Mouse (Mus musculus) kidney, embryonic 16.5 days (tissue): ENCODE measurements around the gene Egflam. TPM values are rescaled to one million over a fixed set of nuclear protein-coding genes. Genes with fewer than 3 reads are reported as not detected.
A peak's percentile ranks its signal among the peaks of the same experiment; 100 is the strongest.

Source experiments
- ATAC-seq: fragments of 200-750 bp; cut with Nextera tagmentation; 2 replicates; pipeline ENCODE4 v1.8.0; 2017; ENCODE audit warnings: moderate TSS enrichment; ENCODE audit not compliant: low FRiP score, low TSS enrichment
- H3K27ac ChIP-seq: fragments of 300-500 bp; sonication (generic); 2 replicates; pipeline ENCODE4 v1.5.1; 2014; ENCODE audit warnings: low read length
- H3K27me3 ChIP-seq: fragments of 300-500 bp; sonication (generic); 2 replicates; pipeline ENCODE4 v1.6.1; 2014; ENCODE audit warnings: low read length, control low read depth, mixed read lengths; ENCODE audit not compliant: insufficient read depth
- H3K36me3 ChIP-seq: fragments of 300-500 bp; sonication (generic); 2 replicates; pipeline ENCODE4 v1.6.1; 2014; ENCODE audit warnings: low read length, control low read depth, mixed read lengths; ENCODE audit not compliant: insufficient read depth
- H3K4me1 ChIP-seq: fragments of 300-500 bp; sonication (generic); 2 replicates; pipeline ENCODE4 v1.6.1; 2014; ENCODE audit warnings: low read length, control low read depth, mixed read lengths; ENCODE audit not compliant: insufficient read depth
- H3K4me2 ChIP-seq: fragments of 300-500 bp; sonication (generic); replicated peaks from 2 replicates; pipeline ENCODE4 v1.6.1; 2014; ENCODE audit warnings: low read depth, low read length
- H3K4me3 ChIP-seq: fragments of 300-500 bp; sonication (generic); 2 replicates; pipeline ENCODE4 v1.5.1; 2014; ENCODE audit warnings: mild to moderate bottlenecking, low read length
- H3K9ac ChIP-seq: fragments of 300-500 bp; sonication (generic); replicated peaks from 2 replicates; pipeline ENCODE4 v1.6.1; 2014; ENCODE audit warnings: low read length
- H3K9me3 ChIP-seq: fragments of 300-500 bp; sonication (generic); 2 replicates; pipeline ENCODE4 v1.6.1; 2016; ENCODE audit warnings: low read length, control low read depth
- WGBS: fragments of 180-500 bp; shearing (Covaris S2); extraction: QIAGEN DNeasy Blood & Tissue Kit; methylation state at CpG from one replicate; pipeline ENCODE4 v1.1.7; 2014; 5-methylcytosine and 5-hydroxymethylcytosine counted together
- polyA plus RNA-seq: library from polyadenylated mRNA; unstranded; fragments of >200 nt; fragmentation: Nextera tagmentation; extraction: Ambion mirVana; gene quantifications from 2 replicates; pipeline ENCODE4 v1.2.1, GENCODE M21; 2015

Egflam gene
- polyA plus RNA-seq, 1 experiment from 2014 or later = 26.1 TPM

DNA sequence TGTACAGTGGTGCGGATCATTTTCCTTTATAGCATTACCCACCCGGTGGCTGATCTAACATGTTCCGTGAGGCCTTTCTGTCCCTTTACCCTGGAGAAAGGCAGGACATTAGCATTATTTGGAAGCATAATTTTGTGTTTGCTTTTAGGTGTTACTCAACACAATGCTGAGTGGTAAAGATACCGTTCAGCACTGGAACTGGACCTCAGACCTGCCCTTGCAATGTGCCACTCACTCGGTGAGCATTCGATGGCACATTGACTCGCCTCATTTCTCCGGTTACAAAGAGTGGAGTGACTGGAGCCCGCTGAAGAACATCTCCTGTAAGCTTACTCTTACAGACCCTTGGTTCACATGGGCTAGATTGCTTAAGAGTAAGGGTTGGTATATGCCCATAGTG, 231.5 kb downstream of the Egflam start:
- Histone ChIP-seq H3K9me3 (no peaks in the 10 kb centered on the region), H3K4me1 (peaks cover 14% of the 10 kb centered on the region), H3K4me3 (no peak overlapping the region), H3K36me3 (peaks cover 30% of the 10 kb centered on the region), H3K27ac (no peak overlapping the region), H3K4me2 (no peak overlapping the region), H3K27me3 (no peaks in the 10 kb centered on the region), H3K9ac (no peak overlapping the region)
- ATAC-seq = 0 out of 2 replicates have a peak, but pooled peaks have one; percentile 5
- WGBS = 62% methylated on average over 9 of the region's 9 CpGs

DNA sequence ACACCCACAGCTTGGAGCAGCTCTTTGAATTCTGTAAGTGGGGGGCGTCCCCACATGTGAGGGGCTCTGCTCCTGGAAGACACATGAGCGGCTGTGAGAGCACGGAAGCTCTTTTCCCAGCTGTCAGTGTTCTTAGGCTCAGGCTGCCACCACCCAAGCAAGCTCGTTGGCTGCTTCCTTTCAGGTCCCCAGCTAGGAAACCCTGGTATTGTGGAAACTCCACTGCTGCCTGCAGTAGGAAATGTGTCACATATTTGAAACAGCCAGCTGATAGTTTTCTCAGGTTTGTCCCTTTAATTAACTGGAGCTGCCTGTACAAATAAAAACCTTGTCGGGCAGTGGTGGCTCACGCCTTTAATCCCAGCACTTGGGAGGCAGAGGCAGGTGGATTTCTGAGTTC, 234.3 kb downstream of the Egflam start:
- ATAC-seq = no peak
- no peak overlapping the region for H3K27ac ChIP-seq
- H3K9me3 ChIP-seq = no peaks in the 10 kb centered on the region
- peaks cover 29% of the 10 kb centered on the region for H3K36me3 ChIP-seq
- H3K4me3 ChIP-seq = no peak overlapping the region
- H3K4me1 ChIP-seq = peaks cover 14% of the 10 kb centered on the region
- H3K4me2 ChIP-seq = no peak overlapping the region
- no peaks in the 10 kb centered on the region for H3K27me3 ChIP-seq
- H3K9ac ChIP-seq = no peak overlapping the region
- 69% methylated on average over 6 of the region's 6 CpGs for WGBS

DNA sequence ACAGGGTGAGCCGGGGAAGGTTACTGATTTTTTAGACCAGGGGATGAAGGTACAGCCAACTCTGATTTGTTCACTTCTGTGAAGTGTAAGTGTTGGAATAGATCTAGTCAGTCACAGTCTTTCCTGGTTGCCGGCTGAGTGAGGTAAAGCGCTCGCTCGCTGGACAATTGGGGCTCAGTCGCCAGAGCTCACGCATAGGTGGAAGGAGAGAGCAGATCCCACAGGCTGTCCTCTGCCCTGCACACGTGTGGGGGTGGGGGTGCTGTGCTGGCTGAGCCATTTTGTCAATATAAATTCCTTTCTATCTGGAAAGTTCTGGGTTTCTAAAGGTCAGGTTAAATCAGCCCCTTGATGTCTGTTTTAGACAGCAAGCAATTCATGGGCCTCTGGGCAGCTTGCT, 237.9 kb downstream of the Egflam start:
- peaks cover 34% of the 10 kb centered on the region for H3K36me3 ChIP-seq
- no peak overlapping the region for H3K9ac ChIP-seq
- no peak for ATAC-seq

DNA sequence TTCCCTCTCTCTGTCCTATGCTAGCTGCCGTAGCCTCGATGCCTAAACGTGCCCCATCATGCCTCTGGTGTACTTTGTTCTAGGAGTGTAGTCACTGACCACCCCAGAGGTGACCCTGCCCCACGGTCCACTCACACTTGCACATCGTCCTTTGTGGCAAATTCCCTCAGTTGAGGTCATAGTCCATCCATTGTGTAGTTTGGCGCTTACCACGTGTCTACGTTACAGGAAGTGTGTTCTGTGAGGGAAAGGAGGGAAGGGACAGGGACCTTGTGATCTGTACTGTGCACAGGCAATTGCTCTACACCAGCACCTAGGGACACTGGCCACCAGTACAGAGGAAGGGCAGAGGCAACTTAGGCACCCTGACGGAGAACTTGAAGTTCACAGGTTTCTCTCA, 238.3 kb downstream of the Egflam start:
- WGBS = 85% methylated on average over 9 of the region's 9 CpGs
- H3K27ac ChIP-seq = no peak overlapping the region
- no peaks in the 10 kb centered on the region for H3K9me3 ChIP-seq
- peaks cover 13% of the 10 kb centered on the region for H3K4me1 ChIP-seq
- H3K27me3 ChIP-seq = no peaks in the 10 kb centered on the region
- no peak overlapping the region for H3K4me2 ChIP-seq
- H3K36me3 ChIP-seq = peaks cover 32% of the 10 kb centered on the region
- H3K4me3 ChIP-seq = no peak overlapping the region
- peak; percentile 39; the same call in 1 of the 2 replicates for ATAC-seq
- no peak overlapping the region for H3K9ac ChIP-seq

More for the DNA sequence above, 237.9 kb downstream of the Egflam start:
- no peak overlapping the region for H3K4me3 ChIP-seq
- no peak overlapping the region for H3K4me2 ChIP-seq
- H3K27me3 ChIP-seq = no peaks in the 10 kb centered on the region
- 80% methylated on average over 8 of the region's 8 CpGs for WGBS
- peaks cover 10% of the 10 kb centered on the region for H3K4me1 ChIP-seq
- H3K9me3 ChIP-seq = no peaks in the 10 kb centered on the region
- no peak overlapping the region for H3K27ac ChIP-seq

DNA sequence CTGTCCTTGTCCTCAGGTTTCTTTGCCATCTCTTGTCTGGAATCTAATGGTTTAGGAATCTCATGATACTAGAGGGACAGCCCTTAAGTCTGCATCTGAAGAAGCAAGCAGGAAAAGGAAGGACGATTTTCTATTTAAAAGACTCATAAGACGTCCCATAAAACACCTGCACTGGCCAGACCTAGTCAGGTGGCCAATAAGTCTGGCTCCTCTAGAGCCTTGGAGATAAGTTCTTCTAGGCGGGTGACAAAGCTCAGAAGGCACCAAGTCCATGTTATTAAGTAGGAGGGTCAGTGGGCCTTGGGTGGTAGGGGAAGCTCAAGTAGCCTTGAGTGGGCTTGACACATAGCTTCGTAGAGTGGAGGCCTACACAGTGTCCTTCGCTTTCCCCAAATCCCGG, 240.5 kb downstream of the Egflam start:
- H3K9me3 ChIP-seq = no peaks in the 10 kb centered on the region

More for the DNA sequence above, 240.5 kb downstream of the Egflam start:
- Histone ChIP-seq H3K27me3 (no peaks in the 10 kb centered on the region), H3K4me1 (peaks cover 19% of the 10 kb centered on the region), H3K27ac (no peak overlapping the region), H3K9ac (no peak overlapping the region), H3K36me3 (peaks cover 29% of the 10 kb centered on the region), H3K4me2 (no peak overlapping the region), H3K4me3 (no peak overlapping the region)
- no peak for ATAC-seq
- 86% methylated on average over 6 of the region's 6 CpGs for WGBS
